Mouse (Mus musculus): ENCODE data around the gene Msto1.
"Not testable (repeated sequence)": the region's sequence is repeated elsewhere in the genome, so short reads cannot be mapped to it uniquely, and the experiment has no call there.

The Msto1 gene

GRCm38 (mm10) chr3:88904803-88905202, 9.0 kb downstream of the Msto1 start:
- DNase-seq (ENCODE audit: low read depth) = no peak

GRCm38 (mm10) chr3:88893011-88893410, 20.8 kb downstream of the Msto1 start:
- not testable (repeated sequence) for DNase-seq (ENCODE audit: low read depth)

GRCm38 (mm10) chr3:88882536-88882935, 31.3 kb downstream of the Msto1 start:
- not testable (repeated sequence) for DNase-seq (ENCODE audit: low read depth)

GRCm38 (mm10) chr3:88868449-88868848, 45.4 kb downstream of the Msto1 start:
- DNase-seq (ENCODE audit: low read depth) = not testable (repeated sequence)

- DNase-seq (ENCODE audit: low read depth) = not testable (repeated sequence)
Measured at GRCm38 (mm10) chr3:88867177-88867576, 46.6 kb downstream of the Msto1 start.

GRCm38 (mm10) chr3:88866735-88867134, 47.1 kb downstream of the Msto1 start:
- not testable (repeated sequence) for DNase-seq (ENCODE audit: low read depth)

- DNase-seq (ENCODE audit: low read depth) = no peak
Measured at GRCm38 (mm10) chr3:88862129-88862528, 51.7 kb downstream of the Msto1 start.

- no peak for DNase-seq (ENCODE audit: low read depth)
Measured at GRCm38 (mm10) chr3:88855837-88856236, 58.0 kb downstream of the Msto1 start.

Measured in NIH3T3 (cell line).